Mouse (Mus musculus) liver, postnatal 0 days (tissue): ENCODE data around the gene Arf4.

Experiments
- CTCF ChIP-seq: sonication (generic); IDR thresholded peaks from 2 replicates; pipeline ENCODE4 v1.5.1; 2016; ENCODE audit warnings: antibody characterized with exemption, low read depth
- EP300 ChIP-seq: IDR thresholded peaks from 2 replicates; pipeline ENCODE4 v1.6.1; 2016; ENCODE audit warnings: antibody characterized with exemption, low read depth, mild to moderate bottlenecking

- TF ChIP-seq EP300, result no peak
- TF ChIP-seq CTCF, result no peak
Observed at GRCm38 (mm10) chr14:26643006-26643624, 5.2 kb downstream of the Arf4 start.
